Mouse (Mus musculus): ENCODE data around the gene Emc4.

DNA sequence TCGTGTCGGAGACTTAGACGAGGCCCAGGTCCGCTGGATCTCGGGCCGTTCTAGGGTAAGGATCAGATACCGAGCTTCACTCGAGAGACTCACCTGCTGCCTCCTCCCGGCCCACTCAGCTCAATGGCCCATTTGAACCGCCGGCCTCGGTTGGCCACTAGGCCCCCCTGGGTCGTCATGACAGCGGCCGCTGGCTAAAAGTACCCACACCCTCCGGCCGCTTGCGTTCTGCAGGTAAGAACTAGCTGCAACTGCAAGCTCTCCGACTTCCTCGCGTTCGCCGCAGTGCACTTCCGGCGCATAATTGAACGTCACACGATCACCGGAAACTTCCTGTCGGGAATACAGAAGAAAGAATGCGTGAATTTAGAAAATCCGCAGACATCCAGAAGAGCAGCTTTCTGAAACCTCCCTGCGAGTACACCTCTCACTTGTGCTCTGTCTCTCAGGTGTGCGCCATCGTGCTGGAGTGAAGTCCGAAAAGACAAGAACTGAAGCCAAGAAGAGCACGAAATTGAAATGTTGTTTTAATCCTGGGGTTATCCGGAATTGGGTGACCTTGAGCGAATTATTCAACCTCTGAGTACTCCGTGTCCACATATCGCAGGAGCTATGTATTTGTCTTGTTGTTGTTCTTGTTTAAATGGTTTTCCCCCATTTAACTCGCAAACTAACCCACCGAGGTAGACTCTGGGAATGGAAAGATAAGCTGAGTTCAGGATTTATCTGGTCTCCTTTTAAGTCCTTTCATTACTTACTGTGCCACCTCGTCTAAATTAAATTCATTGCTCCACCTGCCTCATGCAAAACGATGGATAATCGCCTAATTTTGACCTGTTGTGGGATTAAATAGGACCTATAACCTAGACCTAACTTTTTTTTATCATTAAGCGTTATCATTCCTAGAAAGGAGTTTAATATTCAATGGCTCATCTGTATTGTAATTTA lies at the start of gene Emc4:
- TF ChIP-seq MAX (IDR thresholded peaks at IDR 0.05; ENCODE audit: low read length) (peak; percentile 86), GABPA (IDR thresholded peaks at IDR 0.05; ENCODE audit: low read depth, low read length) (no peak), HCFC1 (IDR thresholded peaks at IDR 0.05; ENCODE audit: low read depth, low read length) (peak; percentile 95), ZNF384 (IDR thresholded peaks at IDR 0.05; ENCODE audit: low read depth, low read length) (no peak), CTCF (IDR thresholded peaks at IDR 0.05 in 2 of 3, conservative IDR thresholded peaks at IDR 0.05 in 1 of 3; ENCODE audit: control insufficient read depth in 1 of 3, insufficient read depth in 1 of 3, low read depth in 2 of 3, low read length in 3 of 3, poor library complexity in 1 of 3, severe bottlenecking in 1 of 3) (no peak)
